Mouse (Mus musculus): ENCODE data around the gene Gkap1. TPM values are rescaled to one million over a fixed set of nuclear protein-coding genes. Genes with fewer than 3 reads are reported as not detected.

Gene Gkap1
- polyA plus RNA-seq, 1 experiment: 195 TPM

DNA sequence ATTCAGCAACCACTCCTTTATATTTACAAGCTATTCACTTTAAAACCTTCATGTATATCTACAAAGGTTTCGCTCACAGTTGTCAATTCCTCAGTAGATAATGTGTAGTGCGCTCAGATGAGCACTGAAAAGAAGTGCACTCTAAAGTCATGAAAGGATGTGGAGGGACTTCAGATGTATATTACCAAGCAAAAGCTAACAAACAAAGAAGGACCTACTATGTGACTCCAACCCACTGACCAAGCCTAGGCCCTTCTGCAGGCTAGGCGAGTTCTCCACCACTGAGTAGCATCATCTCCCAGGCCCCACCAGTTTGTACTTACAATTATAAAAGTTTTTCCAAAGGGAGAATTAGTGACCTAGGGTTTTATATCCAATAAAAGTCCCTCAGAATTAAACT is 71.3 kb downstream of the Gkap1 start:
- Histone ChIP-seq H3K27ac (ENCODE audit: control insufficient read depth, insufficient read depth, low read depth, low read length) (no peak overlapping the region), H3K4me1 (ENCODE audit: control insufficient read depth, insufficient read depth, low read length) (no peaks in the 10 kb centered on the region), H3K36me3 (ENCODE audit: control insufficient read depth, insufficient read depth, low read length) (no peaks in the 10 kb centered on the region), H3K27me3 (ENCODE audit: control insufficient read depth, insufficient read depth, low read length) (no peaks in the 10 kb centered on the region), H3K4me3 (ENCODE audit: control insufficient read depth, low read depth, low read length) (no peak overlapping the region)
- TF ChIP-seq POLR2A (IDR thresholded peaks at IDR 0.05; ENCODE audit: control insufficient read depth, low read depth, low read length) (no peak), CTCF (IDR thresholded peaks at IDR 0.05; ENCODE audit: control insufficient read depth, insufficient read depth, insufficient replicate concordance, low read depth, low read length) (no peak)

GRCm38 (mm10) chr13:58202903-58203302 is 72.6 kb downstream of the Gkap1 start:
- no peaks in the 10 kb centered on the region for H3K4me1 ChIP-seq (ENCODE audit: control insufficient read depth, insufficient read depth, low read length)
- H3K4me3 ChIP-seq (ENCODE audit: control insufficient read depth, low read depth, low read length): no peak overlapping the region
- TF ChIP-seq CTCF (IDR thresholded peaks at IDR 0.05; ENCODE audit: control insufficient read depth, insufficient read depth, insufficient replicate concordance, low read depth, low read length): no peak
- H3K27ac ChIP-seq (ENCODE audit: control insufficient read depth, insufficient read depth, low read depth, low read length): no peak overlapping the region
- no peaks in the 10 kb centered on the region for H3K36me3 ChIP-seq (ENCODE audit: control insufficient read depth, insufficient read depth, low read length)
- H3K27me3 ChIP-seq (ENCODE audit: control insufficient read depth, insufficient read depth, low read length): no peaks in the 10 kb centered on the region

GRCm38 (mm10) chr13:58201908-58202307 is 73.6 kb downstream of the Gkap1 start:
- Histone ChIP-seq H3K27me3 (ENCODE audit: control insufficient read depth, insufficient read depth, low read length) (no peaks in the 10 kb centered on the region), H3K4me3 (ENCODE audit: control insufficient read depth, low read depth, low read length) (no peak overlapping the region), H3K4me1 (ENCODE audit: control insufficient read depth, insufficient read depth, low read length) (no peaks in the 10 kb centered on the region), H3K36me3 (ENCODE audit: control insufficient read depth, insufficient read depth, low read length) (no peaks in the 10 kb centered on the region), H3K27ac (ENCODE audit: control insufficient read depth, insufficient read depth, low read depth, low read length) (no peak overlapping the region)
- no peak for TF ChIP-seq CTCF (IDR thresholded peaks at IDR 0.05; ENCODE audit: control insufficient read depth, insufficient read depth, insufficient replicate concordance, low read depth, low read length)

- H3K36me3 ChIP-seq (ENCODE audit: control insufficient read depth, insufficient read depth, low read length): no peaks in the 10 kb centered on the region
- no peaks in the 10 kb centered on the region for H3K27me3 ChIP-seq (ENCODE audit: control insufficient read depth, insufficient read depth, low read length)
- no peak overlapping the region for H3K4me3 ChIP-seq (ENCODE audit: control insufficient read depth, low read depth, low read length)
- H3K27ac ChIP-seq (ENCODE audit: control insufficient read depth, insufficient read depth, low read depth, low read length): no peak overlapping the region
- TF ChIP-seq POLR2A (IDR thresholded peaks at IDR 0.05; ENCODE audit: control insufficient read depth, low read depth, low read length) (no peak), CTCF (IDR thresholded peaks at IDR 0.05; ENCODE audit: control insufficient read depth, insufficient read depth, insufficient replicate concordance, low read depth, low read length) (no peak)
- H3K4me1 ChIP-seq (ENCODE audit: control insufficient read depth, insufficient read depth, low read length): no peaks in the 10 kb centered on the region
These were observed 74.2 kb downstream of the Gkap1 start for GRCm38 (mm10) chr13:58201343-58201742.

GRCm38 (mm10) chr13:58197981-58198640 is 77.4 kb downstream of the Gkap1 start:
- Histone ChIP-seq H3K27me3 (ENCODE audit: control insufficient read depth, insufficient read depth, low read length) (no peaks in the 10 kb centered on the region), H3K4me1 (ENCODE audit: control insufficient read depth, insufficient read depth, low read length) (no peaks in the 10 kb centered on the region), H3K27ac (ENCODE audit: control insufficient read depth, insufficient read depth, low read depth, low read length) (no peak overlapping the region), H3K36me3 (ENCODE audit: control insufficient read depth, insufficient read depth, low read length) (no peaks in the 10 kb centered on the region; the same call in none of the 2 replicates), H3K4me3 (ENCODE audit: control insufficient read depth, low read depth, low read length) (no peak overlapping the region)
- TF ChIP-seq CTCF (IDR thresholded peaks at IDR 0.05; ENCODE audit: control insufficient read depth, insufficient read depth, insufficient replicate concordance, low read depth, low read length) (no peak), POLR2A (IDR thresholded peaks at IDR 0.05; ENCODE audit: control insufficient read depth, low read depth, low read length) (no peak)

GRCm38 (mm10) chr13:58197211-58197610 is 78.3 kb downstream of the Gkap1 start:
- TF ChIP-seq POLR2A (IDR thresholded peaks at IDR 0.05; ENCODE audit: control insufficient read depth, low read depth, low read length): no peak
- TF ChIP-seq CTCF (IDR thresholded peaks at IDR 0.05; ENCODE audit: control insufficient read depth, insufficient read depth, insufficient replicate concordance, low read depth, low read length): no peak
- Histone ChIP-seq H3K4me1 (ENCODE audit: control insufficient read depth, insufficient read depth, low read length) (no peaks in the 10 kb centered on the region), H3K36me3 (ENCODE audit: control insufficient read depth, insufficient read depth, low read length) (no peaks in the 10 kb centered on the region; the same call in none of the 2 replicates), H3K27ac (ENCODE audit: control insufficient read depth, insufficient read depth, low read depth, low read length) (no peak overlapping the region), H3K27me3 (ENCODE audit: control insufficient read depth, insufficient read depth, low read length) (no peaks in the 10 kb centered on the region), H3K4me3 (ENCODE audit: control insufficient read depth, low read depth, low read length) (no peak overlapping the region)

DNA sequence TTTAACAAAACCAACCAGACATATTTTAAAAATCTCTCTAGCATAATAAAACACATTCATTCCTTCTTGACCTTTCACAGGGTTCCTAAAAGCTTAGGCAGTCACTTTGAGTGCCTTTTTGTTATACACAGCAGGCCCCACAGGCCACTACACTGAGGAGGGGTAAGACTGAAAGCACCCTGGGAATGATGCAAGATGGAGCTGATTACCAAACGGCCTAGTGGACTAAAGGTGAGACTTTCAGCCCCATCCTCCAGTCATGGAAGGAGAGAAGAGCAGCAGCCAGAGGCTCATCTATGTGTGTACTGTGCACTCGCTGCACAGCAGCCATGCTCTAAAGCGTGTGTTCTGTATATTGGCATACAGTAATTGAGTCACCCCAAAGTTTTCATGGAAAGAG is 80.6 kb downstream of the Gkap1 start:
- Histone ChIP-seq H3K27ac (ENCODE audit: control insufficient read depth, insufficient read depth, low read depth, low read length) (no peak overlapping the region), H3K27me3 (ENCODE audit: control insufficient read depth, insufficient read depth, low read length) (no peaks in the 10 kb centered on the region), H3K4me3 (ENCODE audit: control insufficient read depth, low read depth, low read length) (no peak overlapping the region), H3K36me3 (ENCODE audit: control insufficient read depth, insufficient read depth, low read length) (no peaks in the 10 kb centered on the region; the same call in none of the 2 replicates), H3K4me1 (ENCODE audit: control insufficient read depth, insufficient read depth, low read length) (no peaks in the 10 kb centered on the region)
- TF ChIP-seq POLR2A (IDR thresholded peaks at IDR 0.05; ENCODE audit: control insufficient read depth, low read depth, low read length) (no peak), CTCF (IDR thresholded peaks at IDR 0.05; ENCODE audit: control insufficient read depth, insufficient read depth, insufficient replicate concordance, low read depth, low read length) (no peak)
